Mouse (Mus musculus): ENCODE measurements around the gene Scyl3. TPM values are rescaled to one million over a fixed set of nuclear protein-coding genes. Genes with fewer than 3 reads are reported as not detected.

Gene Scyl3
- total and polyA plus RNA-seq, 2 experiments from 2014 or later: 7.3 to 11.2 TPM

- Histone ChIP-seq H3K9ac (replicated peaks; ENCODE audit: low read depth, low read length) (no peak overlapping the region), H3K27me3 (ENCODE audit: control insufficient read depth, insufficient read depth, low read length) (no peaks in the 10 kb centered on the region), H3K9me3 (replicated peaks; ENCODE audit: control insufficient read depth, low read length) (no peaks in the 10 kb centered on the region), H3K4me1 (ENCODE audit: control insufficient read depth, insufficient read depth) (no peaks in the 10 kb centered on the region), H3K27ac (ENCODE audit: low read depth) (no peak overlapping the region), H3K4me3 (ENCODE audit: low read depth, low read length) (no peak overlapping the region), H3K4me2 (ENCODE audit: low read depth, low read length) (no peak overlapping the region), H3K36me3 (replicated peaks; ENCODE audit: control insufficient read depth, insufficient read depth, low read length) (peaks cover 13% of the 10 kb centered on the region; the same call in 1 of the 2 replicates)
- no peak for ATAC-seq (ENCODE audit: insufficient read depth, low read depth)
- WGBS: 83% methylated on average over 10 of the region's 10 CpGs
- TF ChIP-seq CTCF (IDR thresholded peaks at IDR 0.05; ENCODE audit: low read depth): no peak
- no peak for DNase-seq (ENCODE audit: low spot score)
These were observed 35.2 kb downstream of the Scyl3 start for GRCm38 (mm10) chr1:163964008-163964689.

GRCm38 (mm10) chr1:163974471-163974870 lies 45.6 kb downstream of the Scyl3 start:
- WGBS: 79% methylated on average over 1 of the region's 1 CpGs

GRCm38 (mm10) chr1:163975088-163975487 lies 46.2 kb downstream of the Scyl3 start:
- 99% methylated on average over 2 of the region's 2 CpGs for WGBS
- no peak for ATAC-seq (ENCODE audit: insufficient read depth, low read depth)

More at GRCm38 (mm10) chr1:163974471-163974870, 45.6 kb downstream of the Scyl3 start:
- H3K27me3 ChIP-seq (ENCODE audit: control insufficient read depth, insufficient read depth, low read length): no peaks in the 10 kb centered on the region
- H3K27ac ChIP-seq (ENCODE audit: low read depth): no peak overlapping the region
- no peak for DNase-seq (ENCODE audit: low spot score)
- no peak for ATAC-seq (ENCODE audit: insufficient read depth, low read depth)
- no peak overlapping the region for H3K4me2 ChIP-seq (ENCODE audit: low read depth, low read length)
- H3K9ac ChIP-seq (replicated peaks; ENCODE audit: low read depth, low read length): no peak overlapping the region
- TF ChIP-seq EP300 (IDR thresholded peaks at IDR 0.05; ENCODE audit: low read depth) (no peak), CTCF (IDR thresholded peaks at IDR 0.05; ENCODE audit: low read depth) (no peak)
- H3K9me3 ChIP-seq (replicated peaks; ENCODE audit: control insufficient read depth, low read length): no peaks in the 10 kb centered on the region
- H3K4me3 ChIP-seq (ENCODE audit: low read depth, low read length): no peak overlapping the region
- no peaks in the 10 kb centered on the region for H3K4me1 ChIP-seq (ENCODE audit: control insufficient read depth, insufficient read depth)
- no peaks in the 10 kb centered on the region; the same call in 1 of the 2 replicates for H3K36me3 ChIP-seq (replicated peaks; ENCODE audit: control insufficient read depth, insufficient read depth, low read length)

GRCm38 (mm10) chr1:163976515-163976914 lies 47.6 kb downstream of the Scyl3 start:
- Histone ChIP-seq H3K4me3 (ENCODE audit: low read depth, low read length) (no peak overlapping the region), H3K9me3 (replicated peaks; ENCODE audit: control insufficient read depth, low read length) (no peaks in the 10 kb centered on the region), H3K4me2 (ENCODE audit: low read depth, low read length) (no peak overlapping the region), H3K27me3 (ENCODE audit: control insufficient read depth, insufficient read depth, low read length) (no peaks in the 10 kb centered on the region), H3K4me1 (ENCODE audit: control insufficient read depth, insufficient read depth) (no peaks in the 10 kb centered on the region), H3K9ac (replicated peaks; ENCODE audit: low read depth, low read length) (no peak overlapping the region), H3K27ac (ENCODE audit: low read depth) (no peak overlapping the region), H3K36me3 (replicated peaks; ENCODE audit: control insufficient read depth, insufficient read depth, low read length) (peaks cover 5% of the 10 kb centered on the region; the same call in 1 of the 2 replicates)
- DNase-seq (ENCODE audit: low spot score) (no peak), ATAC-seq (ENCODE audit: insufficient read depth, low read depth) (no peak)
- no peak for TF ChIP-seq EP300 (IDR thresholded peaks at IDR 0.05; ENCODE audit: low read depth)
- no peak for TF ChIP-seq CTCF (IDR thresholded peaks at IDR 0.05; ENCODE audit: low read depth)
- 75% methylated on average over 1 of the region's 1 CpGs for WGBS

More at GRCm38 (mm10) chr1:163975088-163975487, 46.2 kb downstream of the Scyl3 start:
- DNase-seq (ENCODE audit: low spot score): no peak
- peaks cover 4% of the 10 kb centered on the region; the same call in 1 of the 2 replicates for H3K36me3 ChIP-seq (replicated peaks; ENCODE audit: control insufficient read depth, insufficient read depth, low read length)
- H3K4me3 ChIP-seq (ENCODE audit: low read depth, low read length): no peak overlapping the region
- H3K27me3 ChIP-seq (ENCODE audit: control insufficient read depth, insufficient read depth, low read length): no peaks in the 10 kb centered on the region
- H3K4me1 ChIP-seq (ENCODE audit: control insufficient read depth, insufficient read depth): no peaks in the 10 kb centered on the region
- TF ChIP-seq EP300 (IDR thresholded peaks at IDR 0.05; ENCODE audit: low read depth) (no peak), CTCF (IDR thresholded peaks at IDR 0.05; ENCODE audit: low read depth) (no peak)
- no peaks in the 10 kb centered on the region for H3K9me3 ChIP-seq (replicated peaks; ENCODE audit: control insufficient read depth, low read length)
- H3K4me2 ChIP-seq (ENCODE audit: low read depth, low read length): no peak overlapping the region
- no peak overlapping the region for H3K9ac ChIP-seq (replicated peaks; ENCODE audit: low read depth, low read length)
- no peak overlapping the region for H3K27ac ChIP-seq (ENCODE audit: low read depth)

GRCm38 (mm10) chr1:163992371-163992770 lies 63.5 kb downstream of the Scyl3 start:
- ATAC-seq (ENCODE audit: insufficient read depth, low read depth) (no peak), DNase-seq (ENCODE audit: low spot score) (no peak)
- 71% methylated on average over 4 of the region's 4 CpGs for WGBS
- no peaks in the 10 kb centered on the region; the same call in 1 of the 2 replicates for H3K36me3 ChIP-seq (replicated peaks; ENCODE audit: control insufficient read depth, insufficient read depth, low read length)
- H3K9ac ChIP-seq (replicated peaks; ENCODE audit: low read depth, low read length): no peak overlapping the region
- no peaks in the 10 kb centered on the region for H3K27me3 ChIP-seq (ENCODE audit: control insufficient read depth, insufficient read depth, low read length)
- H3K4me3 ChIP-seq (ENCODE audit: low read depth, low read length): no peak overlapping the region
- 0 out of 2 replicates have a peak, but pooled peaks cover 3% of the 10 kb centered on the region for H3K4me1 ChIP-seq (ENCODE audit: control insufficient read depth, insufficient read depth)
- no peaks in the 10 kb centered on the region for H3K9me3 ChIP-seq (replicated peaks; ENCODE audit: control insufficient read depth, low read length)
- no peak overlapping the region for H3K4me2 ChIP-seq (ENCODE audit: low read depth, low read length)
- TF ChIP-seq CTCF (IDR thresholded peaks at IDR 0.05; ENCODE audit: low read depth) (no peak), EP300 (IDR thresholded peaks at IDR 0.05; ENCODE audit: low read depth) (no peak)
- no peak overlapping the region for H3K27ac ChIP-seq (ENCODE audit: low read depth)
